Mouse (Mus musculus) cerebellum, adult 8-10 months (tissue): ENCODE measurements around the gene Wscd1.
"Not testable (repeated sequence)": the region's sequence is repeated elsewhere in the genome, so short reads cannot be mapped to it uniquely, and the experiment has no call there.

ENCODE experiments used
- DNase-seq: peaks from one replicate; pipeline ENCODE4 v3.0.0; 2022

Wscd1 gene

DNA sequence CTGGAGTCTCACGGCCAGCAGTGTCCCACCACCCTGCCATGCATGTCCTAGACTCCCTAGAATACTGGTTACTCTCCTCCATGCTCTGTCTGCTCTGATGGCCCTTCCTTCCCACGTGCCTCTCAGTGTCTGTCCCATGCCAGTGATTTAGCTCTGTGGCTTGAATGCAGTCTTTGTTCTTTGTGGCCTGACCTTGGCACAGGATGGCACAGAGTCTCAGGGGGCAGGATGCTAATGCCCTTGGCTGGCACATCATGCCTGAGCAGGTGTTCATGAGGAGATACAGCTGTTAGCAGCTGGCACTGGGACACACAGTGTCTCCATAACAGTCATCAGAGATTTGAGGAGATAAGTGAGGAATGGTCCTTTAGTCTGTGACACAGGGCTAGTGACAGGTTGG, 20.8 kb downstream of the Wscd1 start:
- no peak for DNase-seq

DNA sequence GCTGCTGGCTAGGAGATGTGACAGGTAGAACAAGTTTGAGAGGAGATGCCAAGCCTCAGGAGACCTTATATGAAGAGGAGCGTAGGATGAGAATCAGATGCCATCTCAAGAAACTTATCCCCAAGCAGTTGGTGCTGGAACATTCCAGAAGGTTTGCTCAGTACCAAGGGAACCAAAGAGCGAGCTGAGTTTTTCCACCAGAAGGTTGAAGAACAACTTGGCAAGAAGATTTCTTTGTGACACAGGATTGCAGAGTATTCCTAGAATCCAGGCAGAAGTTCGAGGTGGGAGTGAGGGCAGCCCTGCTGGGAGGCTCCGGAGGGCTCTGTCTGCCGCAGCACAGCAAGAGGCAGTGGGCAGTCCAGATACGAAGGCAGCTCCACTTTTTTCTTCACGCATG, 21.4 kb downstream of the Wscd1 start:
- DNase-seq = no peak

DNA sequence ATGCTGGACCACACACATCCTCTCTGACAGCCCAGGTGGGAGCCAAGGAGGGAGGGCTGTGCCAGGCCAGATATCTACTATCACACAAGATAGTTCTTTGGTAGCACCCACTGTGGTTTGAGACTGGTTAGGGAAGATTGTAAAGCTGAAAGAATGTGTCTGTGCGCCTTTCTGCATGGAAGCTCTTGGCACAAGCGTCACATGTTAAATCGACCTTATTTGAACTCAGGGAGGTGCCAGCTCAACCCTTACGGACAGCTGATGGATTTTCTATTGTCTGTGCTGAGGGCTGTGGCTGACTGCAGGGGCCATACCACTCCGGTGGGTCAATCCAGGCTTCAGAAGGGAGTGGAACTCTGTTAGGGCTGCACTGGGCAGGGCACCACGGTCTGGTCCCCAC, 22.3 kb downstream of the Wscd1 start:
- DNase-seq = no peak

DNA sequence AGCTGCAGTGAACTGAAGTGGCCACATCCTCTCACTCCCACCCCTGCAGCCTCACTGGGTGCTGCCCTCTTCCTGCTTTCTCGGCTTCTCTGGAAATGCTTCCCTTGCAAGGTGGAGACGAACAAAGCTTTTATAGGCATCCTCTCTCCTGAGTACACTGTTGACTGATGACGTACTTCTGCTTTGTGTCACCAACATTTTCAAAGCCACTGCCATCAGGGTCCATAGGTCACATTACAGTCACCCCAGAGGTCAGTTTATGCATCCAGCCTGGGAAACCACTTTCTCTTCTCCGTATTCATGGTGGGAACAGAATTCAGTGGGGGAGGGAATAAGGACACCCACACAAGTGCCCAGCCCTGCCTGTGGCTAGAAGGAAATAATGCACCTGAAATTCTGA, 23.1 kb downstream of the Wscd1 start:
- DNase-seq = no peak

DNA sequence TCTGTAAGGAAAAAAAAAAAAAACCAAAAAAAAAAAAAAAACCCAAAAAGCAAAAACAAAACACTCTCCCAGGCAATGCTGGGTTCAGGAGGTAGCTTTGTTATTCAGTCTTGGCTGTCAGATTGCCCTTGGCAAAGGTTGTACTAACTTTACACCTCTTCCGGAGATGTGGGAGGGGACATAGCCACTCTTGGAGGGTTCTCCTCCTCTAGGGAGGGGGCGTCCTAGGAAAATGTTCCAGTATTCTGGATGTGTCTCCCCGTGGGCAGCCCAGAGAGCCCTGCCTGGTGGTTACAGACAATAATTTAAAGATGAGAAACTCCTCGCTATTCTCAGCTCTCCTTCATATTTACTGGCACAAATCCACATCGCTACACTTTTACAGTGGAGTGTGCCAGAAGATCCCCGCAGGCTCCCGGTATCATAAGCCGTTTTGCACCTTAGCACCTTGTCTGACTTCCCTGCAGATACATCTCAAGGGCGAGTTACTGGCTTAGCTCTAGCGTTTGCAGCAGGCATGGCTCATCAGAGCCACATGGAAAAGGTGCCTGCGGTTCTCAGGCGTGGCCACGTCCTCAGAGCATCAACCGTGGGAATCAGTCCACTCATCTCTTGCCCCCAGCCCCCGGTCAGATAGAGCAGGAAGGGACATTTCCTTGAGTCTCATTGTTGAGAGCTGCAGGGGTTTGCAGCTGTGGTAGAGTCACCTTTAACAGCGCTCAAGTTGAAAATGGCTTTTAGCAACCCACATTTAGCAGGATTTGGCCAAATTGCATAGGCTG, 24.5 kb downstream of the Wscd1 start:
- no peak for DNase-seq

DNA sequence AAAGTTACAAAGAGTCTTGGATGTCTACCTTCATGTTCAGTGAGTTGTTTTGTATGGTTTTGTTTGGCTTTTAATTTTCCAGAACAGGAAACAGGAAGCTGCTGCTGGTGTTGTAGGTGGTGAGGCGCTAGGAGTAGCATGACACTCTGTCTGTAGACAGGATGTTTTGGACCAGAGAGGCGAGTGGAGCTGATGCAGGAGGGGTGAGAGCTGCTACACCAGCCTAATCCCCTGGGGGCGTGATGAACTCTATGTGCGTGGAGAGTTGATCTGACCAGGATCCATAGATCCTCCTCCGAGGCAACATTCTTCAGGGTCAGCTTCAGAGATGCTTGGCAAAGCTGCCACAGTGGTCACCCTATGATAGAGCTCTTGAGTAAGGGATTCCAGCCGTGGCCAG, 25.3 kb downstream of the Wscd1 start:
- no peak for DNase-seq

DNA sequence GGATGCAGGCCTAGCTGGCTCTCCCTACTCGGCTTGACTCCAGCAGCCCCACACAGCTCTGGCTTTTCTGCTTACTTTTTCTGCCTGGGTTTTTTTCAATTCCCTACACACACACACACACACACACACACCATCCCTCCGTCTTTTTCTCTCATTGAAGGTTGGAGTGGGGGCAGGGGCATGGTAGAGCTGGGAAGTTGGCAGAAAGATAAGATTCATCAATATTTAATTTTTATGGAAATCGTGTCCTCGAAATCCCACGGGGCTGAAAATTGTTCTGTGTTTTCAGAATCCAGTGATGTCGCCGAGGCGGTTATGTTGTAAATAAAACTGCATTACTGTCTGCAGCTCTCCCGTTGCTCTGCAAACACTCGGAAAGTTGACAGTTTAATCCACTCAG, 29.9 kb downstream of the Wscd1 start:
- no peak for DNase-seq

DNA sequence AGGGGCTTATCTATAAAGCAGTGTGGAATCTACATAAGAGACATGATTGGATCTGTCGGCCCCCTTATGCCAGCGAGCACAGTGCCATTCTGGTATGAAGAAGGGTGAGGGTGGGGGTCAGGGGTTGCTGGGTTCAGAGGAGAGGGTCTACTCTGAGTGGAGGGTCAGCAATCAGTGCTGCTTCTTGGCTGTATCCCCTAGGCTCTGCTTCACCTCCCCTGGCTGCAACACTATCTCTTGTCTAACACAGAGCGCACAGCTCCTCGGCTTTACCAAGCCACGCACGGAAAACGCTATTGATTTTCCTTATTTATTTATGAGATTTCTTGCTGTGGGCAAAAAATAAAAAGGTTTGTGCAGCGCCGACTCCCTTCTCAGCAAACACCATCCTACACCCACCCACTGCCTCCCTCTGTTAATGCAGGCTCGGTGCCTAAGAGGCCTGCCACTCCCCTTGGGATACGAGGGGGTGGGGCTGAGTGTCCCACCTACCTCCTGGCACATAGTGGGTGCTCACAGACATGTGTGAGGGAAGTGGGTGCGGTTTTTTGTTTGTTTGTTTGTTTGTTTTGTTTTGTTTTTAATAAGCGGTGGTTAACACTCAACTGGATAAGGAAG, 32.1 kb downstream of the Wscd1 start:
- DNase-seq = no peak

DNA sequence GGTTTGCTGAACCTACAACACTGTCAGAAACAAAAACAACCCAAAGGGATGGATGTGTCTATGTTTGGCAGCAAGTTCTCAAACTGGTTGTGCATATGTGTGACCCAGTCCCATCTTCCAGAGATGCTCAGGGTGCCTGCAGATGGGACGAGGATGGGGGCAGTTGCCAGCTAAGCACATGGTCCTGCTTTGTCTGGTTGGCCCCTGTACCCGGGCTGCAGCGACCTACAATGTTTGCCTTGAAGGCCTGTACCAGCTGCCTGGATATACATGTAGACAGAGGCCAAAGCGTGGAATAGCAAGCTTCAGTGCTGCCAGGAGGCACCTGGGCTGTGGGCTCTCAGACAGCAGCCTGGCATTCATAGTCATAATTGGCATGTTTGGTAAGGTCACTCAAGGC, 35.8 kb downstream of the Wscd1 start:
- DNase-seq = no peak

DNA sequence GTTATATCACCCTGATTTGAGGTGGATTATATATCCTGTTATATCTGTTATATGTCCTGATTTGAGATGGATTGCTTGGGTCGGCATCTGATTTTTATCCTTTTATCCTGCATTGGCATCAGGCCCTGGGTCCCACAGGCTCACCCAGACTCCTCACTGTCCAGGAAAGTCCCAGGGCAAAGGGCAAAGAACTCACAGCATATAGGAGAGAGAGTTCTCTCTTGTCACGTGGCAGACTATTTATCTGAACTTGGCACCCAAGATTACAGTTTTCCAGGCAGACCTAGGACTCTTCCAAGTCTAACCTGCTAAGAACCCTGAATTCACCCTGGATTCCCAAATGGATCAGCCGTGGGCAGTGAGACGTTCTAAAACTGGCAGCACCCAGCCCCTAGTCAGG, 38.5 kb downstream of the Wscd1 start:
- no peak for DNase-seq

DNA sequence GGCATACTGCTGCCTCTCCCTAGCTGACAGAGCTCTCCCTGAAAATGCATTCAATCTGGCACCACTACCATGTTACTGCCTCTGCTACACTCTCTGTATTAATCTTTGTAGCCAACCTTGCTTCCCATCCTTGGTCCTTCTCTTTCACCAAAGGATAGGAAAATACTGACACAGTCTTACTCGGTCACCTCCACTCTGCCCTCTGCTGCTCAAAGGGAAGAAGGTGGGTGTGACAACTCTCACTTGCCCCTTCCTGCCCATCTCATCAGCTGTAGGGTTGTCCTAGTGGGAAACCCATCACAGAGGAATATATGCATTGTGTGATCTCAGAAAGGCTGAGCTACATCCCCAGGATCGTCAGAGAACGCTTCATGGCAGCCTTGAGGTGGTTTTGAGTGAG, 40.5 kb downstream of the Wscd1 start:
- DNase-seq = no peak

DNA sequence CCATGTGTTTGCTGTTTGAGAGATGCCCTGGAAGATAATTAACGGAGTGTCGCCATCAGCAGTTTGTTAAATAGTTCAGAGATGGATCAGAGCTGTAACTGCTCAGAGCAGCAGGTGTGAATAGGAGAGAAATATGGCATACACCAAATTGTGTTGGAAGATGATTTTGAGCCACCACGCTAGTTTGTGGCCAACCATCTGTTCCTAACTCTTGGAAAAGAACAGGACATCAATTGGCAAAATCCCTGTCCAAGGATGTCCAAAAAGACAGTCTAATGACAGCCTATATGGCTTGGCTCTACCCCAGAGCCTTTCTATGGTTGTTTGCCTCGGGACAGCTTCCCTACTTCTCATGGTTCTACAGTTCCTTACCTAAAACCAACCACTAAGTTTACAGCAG, 49.5 kb downstream of the Wscd1 start:
- peak; percentile 23 for DNase-seq

DNA sequence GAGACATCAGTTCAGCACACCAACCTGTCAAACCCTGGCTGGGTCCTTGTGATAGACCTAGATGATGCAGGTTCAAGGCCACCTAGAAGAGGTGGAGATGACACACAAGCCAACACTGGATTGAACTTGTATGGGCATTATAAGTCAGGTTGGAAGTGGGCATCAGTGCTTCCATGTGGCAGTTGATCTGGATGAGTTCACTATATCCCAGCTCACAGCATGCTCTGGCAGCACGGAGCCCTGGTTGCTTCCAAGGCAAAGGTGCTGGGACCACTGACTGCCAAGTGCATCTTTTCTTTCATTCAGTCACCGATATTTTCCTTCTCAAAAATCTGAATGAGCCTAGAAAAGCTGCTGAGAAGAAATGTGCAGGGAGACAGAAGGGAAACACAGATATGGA, 58.8 kb downstream of the Wscd1 start:
- no peak for DNase-seq

DNA sequence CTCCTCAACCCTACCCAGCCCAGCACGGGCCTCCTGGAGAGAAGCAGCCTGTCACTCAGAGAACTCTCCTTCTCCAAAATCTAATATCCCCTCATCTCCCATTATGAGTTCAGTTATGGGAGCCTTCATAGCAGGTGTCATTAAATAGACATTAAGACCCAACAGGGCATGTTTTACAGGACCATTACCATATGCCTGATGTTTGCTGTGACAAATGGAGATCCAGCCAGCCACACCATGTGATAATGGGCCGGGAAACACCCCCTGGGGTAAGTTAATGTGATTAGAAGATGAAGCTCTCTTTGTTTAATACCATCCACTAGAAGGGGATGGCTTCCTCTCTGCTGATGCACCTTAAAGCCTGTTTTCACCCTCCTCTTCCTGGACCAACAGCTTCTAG, 62.1 kb downstream of the Wscd1 start:
- no peak for DNase-seq

DNA sequence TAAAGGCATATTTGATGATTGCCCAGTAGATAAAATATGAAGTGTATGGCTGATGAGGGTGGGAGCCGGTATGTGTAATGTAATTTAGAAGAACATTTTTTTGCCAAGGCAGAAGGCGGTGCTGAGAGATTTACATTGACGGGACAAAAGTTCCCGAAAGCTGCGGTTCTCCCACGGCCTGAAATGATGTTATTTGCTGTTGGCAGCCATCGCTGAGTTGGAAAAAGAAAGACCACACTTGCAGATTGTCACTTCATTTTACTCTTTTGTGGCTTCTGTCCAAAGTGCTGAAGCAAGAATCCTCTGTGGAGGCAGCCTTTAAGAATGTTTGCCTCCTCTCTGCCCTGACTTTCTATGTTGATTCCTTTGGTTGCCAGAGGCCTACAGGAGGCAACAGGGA, 63.2 kb downstream of the Wscd1 start:
- no peak for DNase-seq

DNA sequence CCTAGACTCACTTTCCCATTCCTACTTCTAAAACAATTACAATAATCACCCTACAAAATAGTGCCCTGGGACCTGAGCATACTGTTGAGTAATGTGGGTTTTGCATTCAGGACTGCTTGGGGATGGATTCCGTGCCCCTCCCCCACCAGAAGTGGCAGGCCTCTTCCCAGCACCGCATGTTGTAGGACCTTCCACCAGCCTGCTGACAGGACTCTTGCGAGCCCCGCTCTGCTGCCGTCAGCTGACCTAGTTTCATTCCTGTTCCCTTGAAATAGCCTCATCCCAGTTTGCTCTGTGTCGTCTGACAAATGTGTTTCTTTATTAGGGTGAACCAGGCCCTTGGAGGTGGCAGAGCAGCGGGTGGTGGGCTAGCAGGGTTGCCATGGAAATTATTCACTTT, 64.8 kb downstream of the Wscd1 start:
- DNase-seq = no peak

DNA sequence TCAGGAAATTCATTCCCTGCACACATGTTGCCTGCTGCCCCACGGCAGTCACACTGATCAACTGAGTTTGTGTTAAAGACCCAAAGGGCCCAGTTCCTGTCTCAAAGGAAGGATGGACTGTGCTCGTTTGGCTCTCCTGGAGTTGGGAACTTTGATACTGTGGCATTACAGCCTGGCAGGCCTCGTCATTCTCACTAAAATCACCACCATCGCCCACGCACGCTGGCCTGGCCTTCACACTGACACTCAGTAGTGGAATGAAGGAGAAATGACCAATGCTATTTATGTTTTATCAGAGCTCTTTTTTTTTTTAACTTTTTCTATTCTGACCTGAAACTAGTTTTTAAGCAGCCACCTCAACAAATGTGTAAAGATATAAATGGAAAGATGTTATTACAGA, 65.6 kb downstream of the Wscd1 start:
- no peak for DNase-seq

DNA sequence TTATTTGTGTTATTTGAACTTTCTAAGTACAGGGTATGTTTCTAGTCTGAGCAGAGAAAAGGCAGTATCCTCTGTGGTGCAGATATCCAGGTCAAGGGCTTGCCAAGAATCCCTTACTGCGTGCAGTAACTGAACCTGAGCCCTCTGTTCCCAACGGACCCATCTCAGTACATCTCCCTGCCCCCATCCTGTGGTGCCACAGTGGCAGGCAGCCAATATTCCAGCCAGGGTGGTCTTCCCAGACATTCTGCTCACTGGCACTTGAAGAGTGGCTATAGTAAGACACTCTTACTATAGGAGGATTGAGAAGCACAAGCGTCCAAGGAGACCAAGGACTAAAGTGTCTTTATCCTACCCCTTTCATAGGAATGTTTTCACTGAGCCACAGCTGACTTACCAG, 67.2 kb downstream of the Wscd1 start:
- no peak for DNase-seq

DNA sequence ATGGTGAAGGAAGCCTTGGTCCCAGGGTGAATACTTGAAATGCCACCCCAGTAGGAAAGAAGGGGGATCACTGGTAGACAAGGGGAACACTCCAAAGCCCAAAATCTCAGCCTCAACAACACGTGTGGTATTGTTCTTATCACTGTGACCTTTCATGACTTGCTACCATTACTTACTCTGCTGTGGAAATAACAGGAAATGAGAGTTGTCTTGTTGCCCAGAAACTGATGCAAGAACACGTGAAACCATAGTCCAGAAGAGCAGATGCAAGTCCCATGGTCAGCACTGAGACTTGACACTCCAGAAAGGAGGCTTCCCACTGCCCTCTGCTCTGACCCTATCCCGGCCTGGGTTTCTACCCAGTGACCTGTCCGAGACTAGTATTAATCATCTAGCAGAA, 67.6 kb downstream of the Wscd1 start:
- no peak for DNase-seq

DNA sequence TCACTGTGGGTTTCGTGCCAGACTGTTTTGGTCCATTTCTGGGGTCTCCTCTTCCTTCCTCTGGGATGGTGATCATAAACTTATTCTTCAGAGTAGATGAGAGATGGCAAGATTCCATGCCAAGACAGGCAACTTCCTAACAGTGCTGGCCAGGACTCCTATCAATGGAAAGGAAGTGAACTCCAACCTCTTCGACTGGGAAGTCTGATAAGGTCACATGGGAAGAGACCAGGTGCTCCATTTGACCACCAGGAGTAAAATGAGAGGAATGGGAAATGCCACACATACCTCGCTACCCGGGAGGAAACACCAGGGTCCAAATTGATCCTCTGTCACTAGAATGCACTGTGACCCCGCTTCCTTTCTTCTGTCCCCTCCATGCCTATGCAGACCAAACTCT, 68.4 kb downstream of the Wscd1 start:
- DNase-seq = no peak

DNA sequence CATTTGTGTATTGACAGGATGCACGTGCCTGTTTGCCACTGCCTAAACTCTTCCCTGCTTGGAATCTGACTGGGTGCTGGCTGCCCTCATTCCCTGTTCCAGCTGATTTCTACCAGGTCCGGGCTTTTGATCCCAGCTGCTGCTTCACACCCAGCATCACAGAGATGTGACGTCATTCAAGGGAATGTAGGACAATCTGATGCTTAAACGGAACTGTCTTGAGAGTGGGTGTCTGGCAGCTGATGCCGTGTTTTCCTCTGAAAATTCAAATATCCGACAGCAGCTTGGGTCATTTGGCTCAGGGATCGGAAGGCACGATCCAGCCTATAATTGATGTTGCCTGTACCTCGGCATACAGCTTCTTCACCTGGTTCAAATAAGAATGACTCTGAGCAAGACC, 70.2 kb downstream of the Wscd1 start:
- DNase-seq = no peak

DNA sequence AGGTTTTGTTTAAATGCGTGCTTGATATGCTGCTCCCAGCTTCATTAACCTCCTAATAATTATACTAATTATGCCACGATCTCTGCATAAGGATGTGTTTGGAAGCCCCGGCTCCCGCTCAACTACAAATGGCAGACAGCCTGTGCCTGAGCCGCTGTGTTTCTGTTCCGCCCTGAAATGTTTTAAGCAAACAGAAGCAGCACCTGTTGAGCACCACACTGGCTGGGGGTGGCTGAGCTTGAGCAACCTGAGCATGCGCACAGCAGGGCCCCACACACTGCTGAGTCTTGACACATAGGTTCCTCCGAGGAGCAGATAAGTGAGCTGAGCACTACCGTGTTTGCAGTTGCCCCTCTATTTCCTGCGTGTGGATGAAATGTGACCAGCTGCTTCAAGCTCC, 71.1 kb downstream of the Wscd1 start:
- DNase-seq = no peak

DNA sequence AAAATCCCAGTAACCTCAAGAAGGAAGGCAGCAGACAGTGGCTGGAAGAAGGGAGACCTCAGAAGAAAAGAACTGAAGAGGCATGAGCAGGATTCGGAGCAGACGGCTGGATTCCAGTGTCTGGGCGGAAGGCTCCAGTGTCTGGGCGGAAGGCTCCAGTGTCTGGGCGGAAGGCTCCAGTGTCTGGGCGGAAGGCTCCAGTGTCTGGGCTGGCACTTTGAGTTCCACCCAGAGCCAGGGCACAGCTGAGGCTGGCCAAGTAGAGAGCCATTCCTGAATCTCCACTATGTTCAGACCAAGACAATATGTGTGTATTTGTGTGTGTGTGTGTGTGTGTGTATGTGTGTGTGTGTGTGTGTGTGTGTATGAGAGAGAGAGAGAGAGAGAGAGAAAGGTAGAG, 71.8 kb downstream of the Wscd1 start:
- not testable (repeated sequence) for DNase-seq

DNA sequence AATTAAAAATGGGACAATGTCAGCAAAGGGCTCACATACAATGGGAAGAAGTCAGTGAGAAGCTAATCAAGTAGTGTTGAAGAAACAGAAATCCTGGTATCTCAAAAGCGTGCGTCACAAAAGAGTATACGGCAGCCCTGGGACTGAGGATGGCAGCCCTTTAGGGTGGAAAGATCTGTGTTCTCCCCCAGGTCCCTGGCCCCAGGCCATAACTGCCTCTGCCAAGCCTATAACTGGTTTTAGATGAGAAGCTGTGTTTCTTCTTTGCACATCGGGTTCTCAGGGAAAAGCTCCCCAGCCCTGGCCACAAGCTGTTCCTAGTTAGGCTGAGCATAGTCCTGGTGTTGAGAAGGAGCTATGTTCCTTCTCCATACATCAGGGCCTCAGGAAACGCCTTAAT, 72.3 kb downstream of the Wscd1 start:
- no peak for DNase-seq

DNA sequence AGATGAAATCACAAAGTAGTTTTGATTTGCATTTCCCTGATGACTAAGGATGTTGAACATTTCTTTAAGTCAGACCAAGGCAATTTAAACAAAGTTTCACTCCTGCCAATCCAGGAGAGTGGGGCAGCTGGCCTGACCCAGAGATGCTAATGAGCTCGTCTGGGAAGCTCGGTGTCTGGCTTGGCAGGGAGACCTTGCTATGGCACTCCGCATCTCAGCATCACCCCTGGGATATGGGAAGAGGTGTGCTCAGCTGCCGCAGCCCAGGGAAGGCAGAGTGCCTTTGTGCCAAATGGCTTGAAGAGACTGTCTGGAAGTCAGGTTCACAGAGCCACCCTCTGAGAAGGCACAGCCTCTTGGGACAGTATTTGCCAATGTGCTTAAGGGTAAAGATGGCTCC, 75.3 kb downstream of the Wscd1 start:
- DNase-seq = no peak
